Mouse (Mus musculus) CH12F3 (cell line): ENCODE results near the gene Resf1.
"Not testable (repeated sequence)": the region's sequence is repeated elsewhere in the genome, so short reads cannot be mapped to it uniquely, and the experiment has no call there.

Source experiments
- in situ Hi-C: fragments of 300-500 bp; cut with MboI; formaldehyde crosslinking; loops from 2 replicates; pipeline ENCODE4 v1.14.3; 2020; ENCODE audit warnings: low sequenced_read_pairs

The Resf1 gene

DNA sequence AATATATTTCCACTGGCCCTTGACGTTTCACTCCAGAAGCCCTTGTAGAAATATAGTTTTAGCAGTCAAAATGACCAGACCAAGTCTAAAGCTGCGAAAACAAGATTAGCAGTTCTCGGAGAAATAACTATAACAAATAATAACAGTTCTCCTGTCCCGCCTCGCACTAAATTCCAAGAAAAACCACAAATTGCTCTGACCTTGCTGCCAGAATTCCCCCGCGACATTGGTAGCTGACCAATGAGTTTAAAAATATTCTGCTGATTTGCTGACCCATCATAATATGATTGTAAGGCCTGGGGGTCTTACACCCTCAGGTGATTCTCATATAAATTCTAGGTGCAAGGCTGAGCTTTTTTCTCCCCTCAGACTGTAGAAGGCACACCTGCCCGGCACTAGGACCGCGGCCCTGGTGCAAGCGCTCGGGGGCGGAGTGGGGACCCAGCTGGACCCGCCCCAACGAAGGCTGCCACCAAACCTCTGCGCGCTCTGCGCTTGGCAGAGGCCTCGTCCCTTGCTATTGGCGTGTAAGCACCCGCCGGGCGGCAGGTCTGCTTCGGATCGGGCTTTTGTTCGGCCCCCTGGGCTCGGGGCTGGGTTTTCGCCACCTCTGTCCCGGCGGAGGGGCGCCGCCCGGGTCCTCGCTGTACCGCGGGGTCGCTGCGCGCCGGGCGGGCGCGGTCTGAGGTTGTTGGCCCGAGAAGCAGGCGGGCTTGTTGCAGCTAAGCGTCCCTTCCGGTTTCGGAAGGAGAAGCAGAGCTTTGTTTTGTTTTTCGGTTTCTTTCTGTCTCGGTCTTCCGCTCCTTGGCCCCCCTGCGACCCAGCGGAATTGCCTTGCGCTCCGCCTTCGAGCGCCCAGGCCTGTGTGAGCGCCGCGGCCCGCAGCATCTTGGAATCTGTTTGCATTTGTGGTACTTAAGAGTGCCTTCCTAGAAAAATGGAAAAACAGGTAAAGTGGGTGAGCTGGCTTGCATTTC lies at the start of gene Resf1:
Gene Resf1 (plus strand): TSS at position 459 of the 977 bp plus-strand sequence.
- in situ Hi-C loops = no loop called here

DNA sequence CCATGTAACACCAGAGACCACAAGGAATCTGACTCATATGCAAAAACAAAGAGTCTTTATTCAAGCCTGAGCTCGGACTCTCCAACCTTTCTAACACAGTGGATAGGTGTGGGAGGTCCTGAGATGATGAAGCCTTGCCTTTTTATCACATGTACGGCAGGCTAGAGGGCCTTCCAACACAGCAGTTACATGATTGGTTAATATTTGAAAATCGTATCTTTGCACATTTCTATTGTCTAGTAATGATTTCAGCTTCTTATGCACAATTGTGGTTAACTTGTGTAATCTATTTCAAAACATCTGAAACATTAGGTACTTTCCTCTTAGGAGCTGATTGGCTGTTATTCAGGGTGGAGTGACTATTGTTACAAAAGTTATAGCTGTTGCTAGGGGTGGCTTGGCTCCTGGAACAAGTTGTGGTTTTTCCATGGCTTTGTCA lies 48.4 kb upstream of the Resf1 start:
- in situ Hi-C loops = no loop called here

- in situ Hi-C loops = no loop called here
These were observed 41.3 kb upstream of the Resf1 start for GRCm38 (mm10) chr6:149267951-149268350.

- in situ Hi-C loops = no loop called here
These were observed 30.9 kb upstream of the Resf1 start for GRCm38 (mm10) chr6:149278248-149278731.

DNA sequence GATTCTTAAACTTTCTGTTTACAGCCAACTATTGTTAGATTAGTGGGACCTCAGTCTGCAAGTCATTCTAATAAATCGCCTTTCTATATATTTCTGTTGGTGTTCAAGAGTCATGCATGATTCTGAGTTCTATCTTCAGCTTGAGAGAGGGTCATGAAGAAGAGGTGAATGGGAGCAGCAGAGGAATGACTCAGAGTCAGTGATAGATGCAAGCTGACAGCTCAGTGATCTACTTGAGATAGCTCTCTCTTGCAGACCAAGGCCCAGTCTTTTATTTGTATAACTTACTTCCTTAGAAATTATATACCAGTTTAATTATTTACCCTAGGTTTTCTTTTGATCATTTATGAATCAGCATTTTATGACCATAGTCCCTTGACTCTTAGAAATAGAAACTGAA lies 30.3 kb upstream of the Resf1 start:
- in situ Hi-C loops = no loop called here

DNA sequence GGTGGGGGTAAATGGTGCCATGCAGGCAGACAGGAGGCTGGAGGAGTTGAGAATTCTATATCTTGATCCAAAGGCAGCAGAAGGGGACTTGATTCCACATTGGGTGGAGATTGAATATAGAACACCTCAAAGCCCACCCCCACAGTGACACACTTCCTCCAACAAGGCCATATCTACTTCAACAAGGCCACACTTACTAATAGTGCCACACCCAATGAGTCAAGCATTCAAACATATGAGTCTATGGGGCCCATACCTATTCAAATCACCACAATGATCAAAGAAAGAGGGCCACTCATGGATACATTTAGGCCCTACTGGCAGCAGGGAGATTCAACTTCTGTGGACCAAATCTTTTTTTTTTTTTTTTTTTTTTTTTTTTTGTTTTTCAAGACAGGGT lies 28.7 kb upstream of the Resf1 start:
- in situ Hi-C loops = no loop called here

- in situ Hi-C loops = not testable (repeated sequence)
These were observed 21.0 kb upstream of the Resf1 start for GRCm38 (mm10) chr6:149288190-149288589.

GRCm38 (mm10) chr6:149303231-149303630 lies 6.0 kb upstream of the Resf1 start:
- in situ Hi-C loops = not testable (repeated sequence)

DNA sequence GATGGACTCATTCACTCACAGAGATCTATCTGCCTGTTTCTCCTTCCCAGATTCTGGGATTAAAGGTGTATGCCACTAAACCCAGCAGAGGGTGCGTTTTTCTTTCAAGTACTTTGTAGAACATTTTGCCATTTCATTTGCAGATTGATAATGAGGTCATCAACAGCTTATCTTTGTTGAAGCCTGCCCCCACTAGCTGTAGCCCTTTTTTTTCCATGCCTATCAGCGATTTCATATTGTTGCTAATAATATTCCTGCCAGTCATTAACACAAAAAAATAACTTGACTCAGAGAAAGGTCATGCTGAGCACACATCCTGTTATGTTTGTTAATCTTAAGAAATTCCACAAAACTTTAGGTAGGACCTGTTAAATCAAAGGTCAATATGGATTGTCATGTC lies 2.1 kb upstream of the Resf1 start:
- in situ Hi-C loops = no loop called here

- in situ Hi-C loops = no loop called here
These were observed 1.4 kb upstream of the Resf1 start for GRCm38 (mm10) chr6:149307801-149308200.

- in situ Hi-C loops = no loop called here
These were observed 1.0 kb downstream of the Resf1 start for GRCm38 (mm10) chr6:149310226-149310625.

- in situ Hi-C loops = no loop called here
These were observed 1.8 kb downstream of the Resf1 start for GRCm38 (mm10) chr6:149311044-149311443.

- in situ Hi-C loops = no loop called here
These were observed 2.6 kb downstream of the Resf1 start for GRCm38 (mm10) chr6:149311778-149312177.

- in situ Hi-C loops = no loop called here
These were observed 3.0 kb downstream of the Resf1 start for GRCm38 (mm10) chr6:149312221-149312620.

DNA sequence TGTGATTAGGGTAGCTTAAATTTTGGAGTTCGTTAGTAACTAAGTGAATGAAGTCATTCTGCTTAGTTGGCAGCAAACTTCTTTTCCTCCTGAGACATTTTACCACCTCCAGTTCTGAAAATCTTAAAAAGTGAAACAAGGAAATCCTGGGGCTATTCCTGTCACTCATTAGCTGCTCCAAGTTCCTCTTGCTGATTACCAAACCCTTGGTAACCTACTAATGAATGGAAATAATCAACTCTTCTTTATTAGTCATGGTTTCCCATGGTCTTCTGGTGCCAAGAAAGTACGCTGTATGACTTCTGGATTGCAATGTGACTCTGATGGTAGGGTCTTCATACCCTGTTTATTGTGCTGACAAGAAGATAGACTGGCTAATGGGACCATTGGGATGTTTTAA lies 5.7 kb downstream of the Resf1 start:
- in situ Hi-C loops = no loop called here

DNA sequence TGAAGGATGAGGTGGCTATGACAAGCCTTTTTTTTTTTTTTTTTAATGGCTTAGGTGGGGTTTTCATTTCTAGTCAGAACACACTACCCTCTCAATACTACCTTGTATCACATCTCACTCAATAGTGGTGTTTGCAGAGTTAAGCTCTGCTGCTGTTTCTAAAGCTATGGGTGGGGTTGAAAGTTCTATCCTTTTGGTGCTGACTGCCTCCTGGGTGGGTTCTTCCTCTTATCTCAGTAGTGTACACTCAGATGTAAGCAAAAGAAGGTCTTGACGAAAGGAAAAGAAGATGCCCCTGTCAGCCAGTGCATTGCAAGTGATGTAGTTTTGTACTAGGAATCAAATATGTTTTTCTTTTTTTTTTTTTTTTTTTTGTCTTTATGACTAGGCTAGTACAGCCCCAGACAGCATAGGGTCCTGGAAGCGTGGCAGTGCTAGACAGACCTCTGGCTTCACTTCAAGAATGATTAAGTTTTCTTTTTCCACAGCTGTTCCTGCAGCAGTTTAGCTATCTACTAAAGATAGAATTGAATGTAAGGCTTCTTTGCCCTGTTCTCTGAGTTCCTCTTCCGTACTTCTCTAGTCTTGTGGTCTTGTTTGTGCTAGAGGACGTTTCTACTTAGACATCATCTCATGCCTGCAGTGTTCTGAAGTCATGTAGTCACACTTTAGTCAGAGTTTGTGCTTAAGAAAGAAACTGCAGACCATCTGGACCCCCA lies 14.5 kb downstream of the Resf1 start:
- in situ Hi-C loops = no loop called here

GRCm38 (mm10) chr6:149324242-149324633 lies 15.0 kb downstream of the Resf1 start:
- in situ Hi-C loops = no loop called here

DNA sequence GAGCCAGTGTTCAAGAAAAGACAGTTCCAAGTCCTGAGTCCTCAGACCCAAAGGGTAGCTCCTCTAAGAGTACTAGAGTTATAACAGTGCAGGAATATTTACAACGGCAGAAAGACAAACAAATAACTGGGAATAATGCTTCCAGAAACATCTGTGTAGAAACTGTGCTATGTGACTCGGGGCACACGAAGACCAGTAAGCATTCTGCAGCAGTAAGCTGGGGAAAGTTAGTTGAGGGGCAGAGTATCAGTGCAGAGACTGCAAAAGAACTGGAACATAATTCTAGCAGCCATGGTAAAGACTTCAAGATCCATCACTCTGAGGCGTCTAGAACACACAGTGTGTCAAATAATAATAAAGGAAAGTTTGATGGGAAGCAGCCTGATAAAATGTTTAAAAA lies 19.9 kb downstream of the Resf1 start:
- in situ Hi-C loops = no loop called here

DNA sequence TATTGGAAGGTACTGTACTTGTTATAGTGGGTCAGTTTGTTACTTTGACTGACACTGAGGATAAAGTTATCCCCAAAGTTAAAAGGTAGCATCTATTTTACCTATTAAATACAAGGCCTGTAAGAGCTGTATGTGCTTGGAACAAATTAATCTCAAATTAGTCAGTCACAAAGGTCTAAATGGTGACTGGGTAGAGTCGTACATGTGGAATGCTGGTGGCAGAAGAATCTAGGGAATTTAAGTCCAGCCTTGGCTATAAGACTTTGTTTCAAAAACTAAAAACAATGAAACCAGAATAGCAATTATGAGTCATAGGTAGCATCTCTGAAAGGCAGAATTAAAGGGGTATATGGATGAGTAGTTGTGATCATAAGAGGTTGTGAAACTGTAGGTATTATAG lies 21.1 kb downstream of the Resf1 start:
- in situ Hi-C loops = no loop called here

DNA sequence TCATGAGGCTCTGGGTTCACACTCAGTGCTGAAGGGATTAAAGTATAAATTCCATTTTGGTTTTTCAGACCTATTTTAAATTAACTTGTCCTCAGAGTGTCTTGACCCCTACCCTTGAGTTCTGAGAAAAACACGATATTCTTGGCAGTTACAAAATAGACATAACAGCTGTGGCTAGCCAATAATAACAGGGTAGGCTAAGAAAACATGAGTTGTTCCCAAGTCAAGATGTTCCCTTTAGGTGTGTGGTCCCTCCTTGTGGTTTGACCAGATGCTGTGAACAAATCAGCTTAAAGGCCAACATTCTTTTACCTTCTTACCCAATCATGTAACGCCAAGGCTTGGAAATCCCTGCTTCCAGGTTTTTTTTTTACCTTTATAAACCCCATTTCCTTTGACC lies 23.8 kb downstream of the Resf1 start:
- in situ Hi-C loops = no loop called here

DNA sequence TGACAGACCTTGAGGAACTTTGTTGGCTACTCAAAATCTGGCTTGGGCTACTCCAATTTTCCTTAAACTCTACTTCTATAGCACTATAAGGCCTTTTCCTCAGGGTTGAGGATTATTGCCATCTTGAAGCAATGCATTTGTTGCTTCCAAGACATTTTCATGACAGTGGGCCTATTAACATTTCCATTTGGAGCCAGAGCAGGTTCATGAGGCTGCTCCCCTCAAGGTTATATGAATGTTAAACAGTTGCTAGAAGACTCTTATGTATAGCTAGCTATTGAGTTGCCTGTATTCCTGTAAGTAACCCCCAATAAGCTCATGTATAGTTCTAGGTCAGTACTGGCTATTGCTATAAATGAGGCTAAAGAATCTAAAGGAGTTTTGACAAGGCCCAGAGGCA lies 28.8 kb downstream of the Resf1 start:
- in situ Hi-C loops = no loop called here

GRCm38 (mm10) chr6:149338622-149339021 lies 29.4 kb downstream of the Resf1 start:
- in situ Hi-C loops = no loop called here
